Mouse (Mus musculus) left cerebral cortex, adult 2 months (tissue): ENCODE results near the gene Stim1. TPM values are rescaled to one million over a fixed set of nuclear protein-coding genes. Genes with fewer than 3 reads are reported as not detected.

Experiments
- DNase-seq, 2 experiments: peaks; one replicate each; pipeline ENCODE4 v3.0.0; 2021 to 2022; ENCODE audit warnings: low spot score in 2 of 2, mixed read lengths in 1 of 2; ENCODE audit errors: extremely low spot score in 1 of 2
- H3K27ac ChIP-seq: fragments of 200-600 bp; 2 replicates; pipeline ENCODE4 v1.8.1; 2022
- H3K4me3 ChIP-seq: fragments of 200-600 bp; 2 replicates; pipeline ENCODE4 v1.8.1; 2022
- CTCF ChIP-seq: fragments of 200-600 bp; IDR thresholded peaks from 2 replicates; pipeline ENCODE4 v1.8.1; 2022; ENCODE audit warnings: antibody characterized with exemption, mild to moderate bottlenecking, moderate library complexity
- intact Hi-C: fragments of 180-260 bp; cut with DNase I; formaldehyde crosslinking; loops from one replicate; pipeline ENCODE4 v1.15.1; 2025
- total RNA-seq, 2 experiments: library from RNA; stranded (reverse); gene quantifications; 2 replicates each; pipeline ENCODE4 v1.2.3; 2021

The Stim1 gene
- total RNA-seq, 2 experiments from 2014 or later, result 79.9 to 85.5 TPM

GRCm38 (mm10) chr7:102239591-102239990, 28.0 kb upstream of the Stim1 start:
- no peak for DNase-seq
- H3K4me3 ChIP-seq, result no peak overlapping the region
- intact Hi-C loops, result no loop called here
- no peak for TF ChIP-seq CTCF
- H3K27ac ChIP-seq, result no peak overlapping the region

GRCm38 (mm10) chr7:102242371-102242770, 25.2 kb upstream of the Stim1 start:
- TF ChIP-seq CTCF, result no peak
- Histone ChIP-seq H3K4me3 (no peak overlapping the region), H3K27ac (no peak overlapping the region; the same call in 1 of the 2 replicates)
- intact Hi-C loops, result no loop called here
- DNase-seq, result no peak

- H3K27ac ChIP-seq, result no peak overlapping the region
- intact Hi-C loops, result no loop called here
- no peak for TF ChIP-seq CTCF
These were observed 24.7 kb upstream of the Stim1 start for GRCm38 (mm10) chr7:102242917-102243316.

GRCm38 (mm10) chr7:102243870-102244269, 23.7 kb upstream of the Stim1 start:
- intact Hi-C loops, result no loop called here
- TF ChIP-seq CTCF, result no peak
- peak overlapping the region; percentile 13; the same call in 1 of the 2 replicates for H3K27ac ChIP-seq
- no peak overlapping the region for H3K4me3 ChIP-seq
- DNase-seq, result no peak

More at GRCm38 (mm10) chr7:102242917-102243316, 24.7 kb upstream of the Stim1 start:
- no peak overlapping the region for H3K4me3 ChIP-seq
- DNase-seq, result no peak

- Histone ChIP-seq H3K27ac (peak overlapping the region; percentile 72; the same call in 1 of the 2 replicates), H3K4me3 (no peak overlapping the region)
- TF ChIP-seq CTCF, result no peak
- no peak for DNase-seq
- intact Hi-C loops, result no loop called here
These were observed 22.6 kb upstream of the Stim1 start for GRCm38 (mm10) chr7:102244782-102245535.

GRCm38 (mm10) chr7:102245775-102246174, 21.8 kb upstream of the Stim1 start:
- intact Hi-C loops, result no loop called here
- Histone ChIP-seq H3K27ac (peak overlapping the region; percentile 72), H3K4me3 (no peak overlapping the region)
- peak in 1 of 2 experiments; percentile 46 for DNase-seq
- no peak for TF ChIP-seq CTCF

GRCm38 (mm10) chr7:102246265-102246664, 21.3 kb upstream of the Stim1 start:
- DNase-seq, result no peak
- Histone ChIP-seq H3K27ac (peak overlapping the region; percentile 72), H3K4me3 (no peak overlapping the region)
- intact Hi-C loops, result no loop called here
- no peak for TF ChIP-seq CTCF

GRCm38 (mm10) chr7:102246956-102247797, 20.4 kb upstream of the Stim1 start:
- peak overlapping the region; percentile 72 for H3K27ac ChIP-seq
- no peak overlapping the region for H3K4me3 ChIP-seq
- TF ChIP-seq CTCF, result no peak
- intact Hi-C loops, result no loop called here
- no peak for DNase-seq

- TF ChIP-seq CTCF, result no peak
- no peak for DNase-seq
- H3K4me3 ChIP-seq, result peak overlapping the region; percentile 77
- intact Hi-C loops, result no loop called here
- H3K27ac ChIP-seq, result peak overlapping the region; percentile 88
These were observed 18.8 kb upstream of the Stim1 start for GRCm38 (mm10) chr7:102248691-102249404.

- TF ChIP-seq CTCF, result no peak
- intact Hi-C loops, result no loop called here
- no peak for DNase-seq
- H3K4me3 ChIP-seq, result peak overlapping the region; percentile 77
- H3K27ac ChIP-seq, result peak overlapping the region; percentile 88
These were observed 18.1 kb upstream of the Stim1 start for GRCm38 (mm10) chr7:102249531-102249895.

- intact Hi-C loops, result loop anchor here (1.0 to 2.0 kb wide), 3 partner anchors 28 to 597 kb away; partner anchors contain the start of genes Nup98 and Pgap2
- no peak for TF ChIP-seq CTCF
- Histone ChIP-seq H3K4me3 (peak overlapping the region; percentile 77), H3K27ac (peak overlapping the region; percentile 88)
- DNase-seq, result peak; percentile 43 to 57
These were observed 17.5 kb upstream of the Stim1 start for GRCm38 (mm10) chr7:102249896-102250630.
